Mouse (Mus musculus) ES-Bruce4 (cell line): Measurements from ENCODE around the gene Trpc1. TPM values are rescaled to one million over a fixed set of nuclear protein-coding genes. Genes with fewer than 3 reads are reported as not detected.

Experiments used
- H3K27ac ChIP-seq: 2 replicates; pipeline ENCODE4 v1.5.1; 2012; ENCODE audit warnings: low read length, inconsistent platforms; ENCODE audit not compliant: insufficient read depth
- H3K27me3 ChIP-seq: 2 replicates; pipeline ENCODE4 v1.6.1; 2012; ENCODE audit warnings: mild to moderate bottlenecking, low read length, inconsistent platforms; ENCODE audit not compliant: control insufficient read depth, poor library complexity, insufficient read depth, severe bottlenecking
- H3K36me3 ChIP-seq: 2 replicates; pipeline ENCODE4 v1.6.1; 2012; ENCODE audit warnings: inconsistent platforms, mild to moderate bottlenecking, low read length, moderate library complexity; ENCODE audit not compliant: control insufficient read depth, poor library complexity, insufficient read depth, severe bottlenecking
- H3K4me1 ChIP-seq: one replicate; pipeline ENCODE4 v1.8.1; 2011; ENCODE audit warnings: low read length; ENCODE audit not compliant: control insufficient read depth, insufficient read depth
- H3K4me3 ChIP-seq: 2 replicates; pipeline ENCODE4 v1.5.1; 2011; ENCODE audit warnings: low read depth, mild to moderate bottlenecking, low read length
- H3K9ac ChIP-seq: 2 replicates; pipeline ENCODE4 v1.6.1; 2012; ENCODE audit warnings: low read depth, mild to moderate bottlenecking, inconsistent platforms; ENCODE audit not compliant: poor library complexity, severe bottlenecking
- H3K9me3 ChIP-seq: replicated peaks from 2 replicates; pipeline ENCODE4 v1.6.1; 2012; ENCODE audit warnings: mild to moderate bottlenecking, low read length, inconsistent platforms; ENCODE audit not compliant: control insufficient read depth, poor library complexity, insufficient read depth, severe bottlenecking
- CTCF ChIP-seq: IDR thresholded peaks from one replicate; pipeline ENCODE4 v1.8.1; 2011; ENCODE audit warnings: low read depth, low read length
- EP300 ChIP-seq: IDR thresholded peaks from 2 replicates; pipeline ENCODE4 v1.6.1; 2011; ENCODE audit warnings: low read depth, low read length; ENCODE audit not compliant: insufficient read depth
- POLR2A ChIP-seq: IDR thresholded peaks from one replicate; pipeline ENCODE4 v1.8.1; 2011; ENCODE audit warnings: low read length; ENCODE audit not compliant: insufficient read depth
- polyA plus RNA-seq: library from polyadenylated mRNA; stranded (reverse); fragments of >200 nt; gene quantifications from 2 replicates; pipeline ENCODE4 v1.2.4, GENCODE M21; 2011; ENCODE audit warnings: low read depth; ENCODE audit not compliant: missing spikeins, insufficient read depth, insufficient read length

Trpc1 gene
- polyA plus RNA-seq, 1 experiment = 6.2 TPM

DNA sequence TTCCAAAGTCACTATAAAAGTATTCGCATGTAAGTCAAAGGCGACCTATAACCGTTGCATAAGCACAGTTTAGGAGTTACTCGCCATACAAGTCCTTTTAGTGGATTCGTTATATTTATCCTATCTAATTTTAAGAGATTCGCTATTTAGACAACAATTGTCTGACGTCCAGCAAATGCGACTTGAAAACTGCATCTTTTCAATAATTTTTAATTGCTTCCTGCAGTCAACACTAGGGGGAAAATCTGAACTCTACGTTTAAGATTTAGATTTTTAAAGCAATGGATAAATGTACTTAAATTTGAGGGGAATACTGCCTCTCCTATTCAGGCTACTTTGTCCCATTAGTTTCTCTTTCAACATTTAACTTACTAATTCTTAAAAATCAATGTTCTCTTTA lies 571 bp upstream of the Trpc1 start:
- Histone ChIP-seq H3K4me3 (no peak overlapping the region), H3K9me3 (no peaks in the 10 kb centered on the region), H3K27me3 (0 out of 2 replicates have a peak, but pooled peaks cover 1% of the 10 kb centered on the region), H3K27ac (no peak overlapping the region), H3K4me1 (no peaks in the 10 kb centered on the region), H3K36me3 (no peaks in the 10 kb centered on the region), H3K9ac (no peak overlapping the region)
- no peak for TF ChIP-seq EP300

DNA sequence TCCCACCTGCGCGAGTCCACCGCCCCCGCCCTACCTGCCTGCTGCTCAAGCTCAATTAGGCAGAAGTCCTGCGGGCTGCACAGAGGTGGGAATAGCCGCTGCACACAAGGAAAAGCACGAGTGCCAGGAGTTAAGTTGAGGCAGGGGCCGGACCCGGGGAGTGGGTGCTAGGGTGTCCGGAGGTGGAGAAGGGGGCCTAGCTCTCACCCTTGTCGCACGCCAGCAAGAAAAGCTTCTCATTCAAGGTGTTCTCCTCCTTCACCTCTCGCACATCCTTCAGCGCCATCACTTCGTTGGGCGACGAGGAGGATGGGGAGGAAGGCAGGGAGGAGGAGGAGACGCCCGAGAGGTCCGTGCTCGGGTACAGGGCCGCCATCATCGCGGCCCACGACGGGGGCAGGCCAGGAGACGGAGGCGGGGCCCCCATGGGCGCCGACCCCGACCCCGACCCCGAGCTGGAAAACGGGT lies 680 bp downstream of the Trpc1 start:
- no peaks in the 10 kb centered on the region for H3K4me1 ChIP-seq
- H3K4me3 ChIP-seq = peak overlapping the region; percentile 72
- TF ChIP-seq POLR2A (no peak), CTCF (no peak), EP300 (no peak)
- peak overlapping the region; percentile 51 for H3K9ac ChIP-seq
- no peaks in the 10 kb centered on the region for H3K36me3 ChIP-seq
- H3K27me3 ChIP-seq = 0 out of 2 replicates have a peak, but pooled peaks cover 1% of the 10 kb centered on the region
- H3K27ac ChIP-seq = no peak overlapping the region
- H3K9me3 ChIP-seq = no peaks in the 10 kb centered on the region

GRCm38 (mm10) chr9:95747298-95747697 lies 2.9 kb downstream of the Trpc1 start:
- H3K4me1 ChIP-seq = no peaks in the 10 kb centered on the region
- no peaks in the 10 kb centered on the region for H3K36me3 ChIP-seq
- H3K9me3 ChIP-seq = no peaks in the 10 kb centered on the region
- H3K9ac ChIP-seq = no peak overlapping the region
- TF ChIP-seq CTCF = no peak
- TF ChIP-seq EP300 = no peak
- TF ChIP-seq POLR2A = no peak
- no peak overlapping the region for H3K4me3 ChIP-seq
- 0 out of 2 replicates have a peak, but pooled peaks cover 1% of the 10 kb centered on the region for H3K27me3 ChIP-seq
- H3K27ac ChIP-seq = no peak overlapping the region

GRCm38 (mm10) chr9:95744845-95745613 lies 5.1 kb downstream of the Trpc1 start:
- H3K9me3 ChIP-seq = no peaks in the 10 kb centered on the region
- no peak overlapping the region for H3K4me3 ChIP-seq
- no peak for TF ChIP-seq CTCF
- no peak for TF ChIP-seq EP300
- TF ChIP-seq POLR2A = no peak
- H3K4me1 ChIP-seq = no peaks in the 10 kb centered on the region
- H3K9ac ChIP-seq = no peak overlapping the region
- H3K27me3 ChIP-seq = 0 out of 2 replicates have a peak, but pooled peaks cover 1% of the 10 kb centered on the region
- H3K27ac ChIP-seq = no peak overlapping the region
- H3K36me3 ChIP-seq = no peaks in the 10 kb centered on the region

DNA sequence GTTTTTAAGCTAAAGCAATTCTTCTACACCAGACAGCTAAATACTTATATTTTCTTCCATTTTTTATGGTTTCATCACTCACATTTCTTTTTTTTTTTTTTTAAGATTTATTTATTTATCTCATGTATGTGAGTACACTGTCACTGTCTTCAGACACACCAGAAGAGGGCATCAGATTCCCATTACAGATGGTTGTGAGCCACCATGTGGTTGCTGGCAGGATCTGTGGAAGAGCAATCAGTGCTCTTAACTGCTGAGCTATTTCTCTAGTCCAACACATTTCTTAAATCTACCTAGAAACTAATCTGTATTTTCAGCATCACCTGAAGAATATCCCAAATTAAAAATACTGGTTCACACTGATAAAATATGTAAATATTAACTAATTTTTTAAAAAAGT lies 13.9 kb downstream of the Trpc1 start:
- no peaks in the 10 kb centered on the region for H3K9me3 ChIP-seq
- no peak for TF ChIP-seq POLR2A
- TF ChIP-seq EP300 = no peak
- TF ChIP-seq CTCF = no peak
- no peaks in the 10 kb centered on the region for H3K36me3 ChIP-seq
- no peak overlapping the region for H3K27ac ChIP-seq
- no peak overlapping the region for H3K4me3 ChIP-seq
- no peaks in the 10 kb centered on the region for H3K27me3 ChIP-seq
- H3K9ac ChIP-seq = no peak overlapping the region
- no peaks in the 10 kb centered on the region for H3K4me1 ChIP-seq

GRCm38 (mm10) chr9:95712574-95712973 lies 37.6 kb downstream of the Trpc1 start:
- Histone ChIP-seq H3K27me3 (no peaks in the 10 kb centered on the region), H3K27ac (no peak overlapping the region), H3K4me1 (no peaks in the 10 kb centered on the region), H3K4me3 (no peak overlapping the region), H3K36me3 (no peaks in the 10 kb centered on the region), H3K9me3 (no peaks in the 10 kb centered on the region), H3K9ac (no peak overlapping the region)
- TF ChIP-seq POLR2A = no peak
- TF ChIP-seq EP300 = no peak
- TF ChIP-seq CTCF = no peak
